8 mouse cellular contexts compared by ENCODE assay signal in genomic region chr19:46929044-46929587, GRCm38 (mm10).
DNase-seq lines count a peak whose midpoint lies in the region; ATAC-seq and TF ChIP-seq lines count a peak whose summit lies in the region.

No protein-coding gene starts in this region.

- no peaks in the 10 kb centered on the region for H3K9me3 ChIP-seq in forebrain, postnatal 0 days (ENCODE audit: low read length)
- no peaks in the 10 kb centered on the region for H3K9me3 ChIP-seq in forebrain, embryonic 11.5 days (ENCODE audit: control insufficient read depth, low read length)
- H3K9me3 ChIP-seq in lung, embryonic 15.5 days = no peaks in the 10 kb centered on the region

- H3K27ac ChIP-seq in forebrain, postnatal 0 days (ENCODE audit: low read depth, low read length) = no peak overlapping the region
- H3K27ac ChIP-seq in forebrain, embryonic 11.5 days (ENCODE audit: low read depth, low read length) = no peak overlapping the region
- peak overlapping the region; percentile 12; the same call in 1 of the 2 replicates for H3K27ac ChIP-seq in lung, embryonic 15.5 days

- WGBS in forebrain, postnatal 0 days = 47% methylated on average over 6 of the region's 6 CpGs
- WGBS in forebrain, embryonic 11.5 days = 84% methylated on average over 6 of the region's 6 CpGs
- WGBS in lung, embryonic 15.5 days = 30% methylated on average over 6 of the region's 6 CpGs

- no peaks in the 10 kb centered on the region for H3K36me3 ChIP-seq in forebrain, postnatal 0 days (ENCODE audit: insufficient read depth)
- H3K36me3 ChIP-seq in forebrain, embryonic 11.5 days (ENCODE audit: control insufficient read depth, insufficient read depth, low read length) = no peaks in the 10 kb centered on the region
- H3K36me3 ChIP-seq in lung, embryonic 15.5 days = no peaks in the 10 kb centered on the region

- peak; percentile 36 for DNase-seq in forebrain, postnatal 0 days
- DNase-seq in forebrain, embryonic 11.5 days (ENCODE audit: low spot score) = no peak
- DNase-seq in MN1 (ENCODE audit: low spot score) = peak; percentile 56
- DNase-seq in gastrocnemius, adult 18-20 months (ENCODE audit: low spot score) = peak; percentile 89
- peak; percentile 11 to 28 for DNase-seq in thymus, adult 18-20 months
- DNase-seq in spleen, postnatal 4 days (ENCODE audit: low spot score in 2 of 2) = no peak

- ATAC-seq in forebrain, postnatal 0 days = no peak
- ATAC-seq in forebrain, embryonic 11.5 days (replicated peaks; ENCODE audit: low FRiP score) = no peak
- ATAC-seq in inflammation-experienced regulatory T-cells, adult 6 months = peak; percentile 59
- ATAC-seq in lung, embryonic 15.5 days (ENCODE audit: borderline replicate concordance, extremely low read depth, low FRiP score, low TSS enrichment) = peak; percentile 67; the same call in 1 of the 2 replicates

- H3K4me3 ChIP-seq in forebrain, postnatal 0 days (ENCODE audit: low read depth, low read length) = no peak overlapping the region
- no peak overlapping the region for H3K4me3 ChIP-seq in forebrain, embryonic 11.5 days (ENCODE audit: low read depth, low read length)
- no peak overlapping the region for H3K4me3 ChIP-seq in lung, embryonic 15.5 days

- no peak overlapping the region for H3K9ac ChIP-seq in forebrain, postnatal 0 days
- H3K9ac ChIP-seq in forebrain, embryonic 11.5 days (ENCODE audit: low read length) = no peak overlapping the region
- no peak overlapping the region for H3K9ac ChIP-seq in lung, embryonic 15.5 days

- H3K27me3 ChIP-seq in forebrain, postnatal 0 days (ENCODE audit: insufficient read depth, low read length) = no peaks in the 10 kb centered on the region
- H3K27me3 ChIP-seq in forebrain, embryonic 11.5 days (ENCODE audit: control insufficient read depth, insufficient read depth, low read length) = no peaks in the 10 kb centered on the region
- H3K27me3 ChIP-seq in lung, embryonic 15.5 days = no peaks in the 10 kb centered on the region

- peaks cover 3% of the 10 kb centered on the region; the same call in 1 of the 2 replicates for H3K4me1 ChIP-seq in forebrain, postnatal 0 days (ENCODE audit: insufficient read depth)
- H3K4me1 ChIP-seq in forebrain, embryonic 11.5 days (replicated peaks; ENCODE audit: control insufficient read depth, insufficient read depth, low read length) = no peaks in the 10 kb centered on the region; the same call in 1 of the 2 replicates
- H3K4me1 ChIP-seq in lung, embryonic 15.5 days = peaks cover 31% of the 10 kb centered on the region

- no peak for TF ChIP-seq CTCF in forebrain, postnatal 0 days (IDR thresholded peaks at IDR 0.05; ENCODE audit: low read depth)

- H3K4me2 ChIP-seq in forebrain, postnatal 0 days (ENCODE audit: low read depth) = no peak overlapping the region
- no peak overlapping the region for H3K4me2 ChIP-seq in forebrain, embryonic 11.5 days (ENCODE audit: low read depth, low read length, severe bottlenecking)
- no peak overlapping the region for H3K4me2 ChIP-seq in lung, embryonic 15.5 days

Comparison
In these comparisons a context has a peak if more than half of its experiments do, and no peak if none do; other contexts are left out.
1. DNase-seq: peak in forebrain, postnatal 0 days (single experiment), MN1 (single experiment), gastrocnemius, adult 18-20 months (single experiment) and thymus, adult 18-20 months (2 of 2); none in forebrain, embryonic 11.5 days (single experiment) and spleen, postnatal 4 days (0 of 2).
2. ATAC-seq: peak in inflammation-experienced regulatory T-cells, adult 6 months (single experiment) and lung, embryonic 15.5 days (single experiment); none in forebrain, postnatal 0 days (single experiment) and forebrain, embryonic 11.5 days (single experiment).